Mouse (Mus musculus) cerebellum, adult 11 months (tissue): Measurements from ENCODE around the gene Sympk.
"Not testable (repeated sequence)": the region's sequence is repeated elsewhere in the genome, so short reads cannot be mapped to it uniquely, and the experiment has no call there.

Experiments used
- DNase-seq: peaks from one replicate; pipeline ENCODE4 v3.0.0; 2022

Gene Sympk

DNA sequence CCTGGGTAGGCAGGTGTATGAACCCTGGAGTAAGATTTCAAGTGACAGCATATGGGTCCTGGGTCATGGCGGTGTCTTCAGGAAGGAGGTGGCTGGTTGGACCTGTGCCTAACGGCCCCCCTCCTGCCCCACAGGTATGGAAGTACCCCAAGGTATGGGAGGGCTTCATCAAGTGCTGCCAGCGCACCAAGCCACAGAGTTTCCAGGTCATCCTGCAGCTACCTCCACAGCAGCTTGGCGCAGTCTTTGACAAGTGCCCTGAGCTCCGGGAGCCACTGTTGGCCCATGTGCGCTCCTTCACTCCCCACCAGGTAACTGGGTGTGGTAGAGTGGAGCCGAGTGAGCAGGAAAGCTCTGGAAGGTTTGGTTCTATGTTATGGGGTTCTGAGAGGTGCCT, 29.0 kb downstream of the Sympk start:
- no peak for DNase-seq

- peak; percentile 38 for DNase-seq
These were observed 30.0 kb downstream of the Sympk start, which contains the start of gene Rsph6a for GRCm38 (mm10) chr7:19054047-19054776. Rsph6a (plus strand) TSS chr7:19054690.

GRCm38 (mm10) chr7:19054777-19055076, 30.6 kb downstream of the Sympk start:
- DNase-seq: no peak

DNA sequence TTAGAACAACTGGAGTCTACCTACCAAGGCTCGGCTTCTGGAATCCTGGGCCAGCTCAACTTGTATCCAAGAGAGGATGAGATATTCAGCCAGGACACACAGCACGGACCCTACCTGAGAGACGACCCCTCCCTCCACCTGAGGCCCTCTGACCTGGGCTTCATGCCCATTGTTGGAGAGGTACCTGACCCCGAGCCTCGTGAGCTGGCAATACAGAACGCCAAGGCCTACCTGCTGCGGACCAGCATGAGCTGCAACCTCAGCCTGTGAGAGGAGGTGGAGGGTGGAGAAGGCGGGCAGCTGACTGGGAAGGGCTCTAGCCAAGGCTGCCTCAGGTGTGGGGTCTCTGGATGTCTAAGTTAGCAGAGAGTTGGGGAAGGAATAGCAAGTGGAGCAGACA, 30.9 kb downstream of the Sympk start:
- DNase-seq: no peak

DNA sequence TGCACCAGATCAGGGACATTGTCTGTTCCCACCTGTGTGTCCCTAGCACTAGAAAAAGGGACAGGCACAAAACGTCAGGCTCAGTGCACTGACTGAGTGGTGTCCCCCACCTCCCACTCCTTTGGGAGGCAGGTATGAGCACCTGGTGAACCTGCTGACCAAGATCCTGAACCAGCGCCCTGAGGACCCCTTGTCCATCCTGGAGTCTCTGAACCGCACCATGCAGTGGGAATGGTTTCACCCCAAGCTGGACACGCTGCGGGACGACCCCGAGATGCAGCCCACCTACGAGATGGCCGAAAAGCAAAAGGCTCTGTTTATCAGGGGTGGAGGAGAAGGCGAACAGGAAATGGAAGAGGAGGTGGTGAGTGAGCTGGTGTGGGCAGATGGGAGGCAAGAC, 33.2 kb downstream of the Sympk start:
- no peak for DNase-seq

DNA sequence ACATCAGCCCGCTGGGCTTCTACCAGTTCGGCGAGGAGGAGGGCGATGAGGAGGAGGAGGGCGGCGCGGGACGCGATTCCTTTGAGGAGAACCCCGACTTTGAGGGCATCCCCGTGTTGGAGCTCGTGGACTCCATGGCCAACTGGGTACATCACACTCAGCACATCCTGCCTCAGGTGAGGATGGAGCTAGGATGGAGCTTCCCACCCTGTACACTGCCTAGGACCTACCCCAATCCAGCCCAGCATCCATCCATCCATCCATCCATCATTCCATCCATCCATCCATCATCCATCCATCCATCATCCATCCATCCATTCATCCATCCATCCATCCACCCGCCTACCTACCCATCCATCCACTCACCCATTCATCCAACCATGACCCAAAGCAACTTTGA, 41.7 kb downstream of the Sympk start:
- DNase-seq: no peak

DNA sequence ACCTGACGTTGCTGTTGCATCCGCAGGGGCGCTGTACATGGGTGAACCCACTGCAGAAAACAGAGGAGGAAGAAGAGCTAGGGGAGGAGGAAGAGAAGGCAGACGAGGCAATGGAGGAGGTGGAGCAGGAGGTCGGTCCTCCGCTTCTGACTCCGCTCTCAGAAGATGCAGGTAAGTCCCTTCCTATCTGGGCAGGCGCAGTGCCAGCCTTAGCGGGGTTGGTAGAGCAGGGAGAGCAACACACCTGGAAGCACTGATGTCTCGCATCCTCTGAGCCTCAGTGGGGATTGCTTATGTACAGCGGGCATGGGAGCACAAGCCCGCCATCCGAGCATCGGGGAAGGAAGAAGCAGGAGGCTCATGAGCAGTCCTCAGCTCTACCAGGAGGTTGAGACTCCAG, 42.9 kb downstream of the Sympk start:
- DNase-seq: no peak

- DNase-seq: no peak
These were observed 43.8 kb downstream of the Sympk start for GRCm38 (mm10) chr7:19067935-19068334.

GRCm38 (mm10) chr7:19068707-19069106, 44.5 kb downstream of the Sympk start:
- DNase-seq: no peak

GRCm38 (mm10) chr7:19069500-19069899, 45.3 kb downstream of the Sympk start:
- no peak for DNase-seq

DNA sequence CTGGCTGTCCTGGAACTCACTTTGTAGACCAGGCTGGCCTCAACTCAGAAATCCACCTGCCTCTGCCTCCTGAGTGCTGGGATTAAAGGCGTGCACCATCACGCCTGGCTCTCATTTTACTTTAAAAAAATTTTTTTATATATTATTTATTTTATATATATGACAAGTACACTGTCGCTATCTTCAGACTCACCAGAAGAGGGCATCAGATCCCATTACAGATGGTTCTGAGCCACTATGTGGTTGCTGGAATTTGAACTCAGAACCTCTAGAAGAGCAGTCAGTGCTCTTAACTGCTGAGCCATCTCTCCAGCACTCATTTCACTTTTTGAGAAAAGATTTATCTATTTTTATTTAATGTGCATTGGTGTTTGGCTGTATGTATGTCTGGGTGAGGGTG, 46.8 kb downstream of the Sympk start:
- DNase-seq: not testable (repeated sequence)

DNA sequence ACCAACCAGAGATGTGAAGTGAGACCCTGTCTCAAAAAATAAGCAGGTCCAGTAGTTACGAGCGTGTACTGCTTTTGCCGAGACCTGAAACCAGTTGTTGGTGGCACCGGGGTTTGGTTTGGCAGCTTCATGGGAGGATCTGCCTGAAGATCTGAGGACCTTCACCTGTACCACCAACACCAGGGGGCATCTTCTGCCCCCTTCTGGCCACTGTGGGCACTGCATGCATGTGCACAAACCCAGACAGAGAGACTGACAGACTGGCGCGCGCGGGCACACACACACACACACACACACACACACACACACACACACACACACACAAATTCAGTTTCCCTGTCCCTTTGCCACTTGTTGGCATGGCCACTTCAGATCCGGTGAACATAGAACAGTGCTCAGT, 49.3 kb downstream of the Sympk start:
- no peak for DNase-seq

GRCm38 (mm10) chr7:19074494-19074893, 50.3 kb downstream of the Sympk start:
- no peak for DNase-seq

- DNase-seq: no peak
These were observed 51.1 kb downstream of the Sympk start for GRCm38 (mm10) chr7:19075231-19075630.

DNA sequence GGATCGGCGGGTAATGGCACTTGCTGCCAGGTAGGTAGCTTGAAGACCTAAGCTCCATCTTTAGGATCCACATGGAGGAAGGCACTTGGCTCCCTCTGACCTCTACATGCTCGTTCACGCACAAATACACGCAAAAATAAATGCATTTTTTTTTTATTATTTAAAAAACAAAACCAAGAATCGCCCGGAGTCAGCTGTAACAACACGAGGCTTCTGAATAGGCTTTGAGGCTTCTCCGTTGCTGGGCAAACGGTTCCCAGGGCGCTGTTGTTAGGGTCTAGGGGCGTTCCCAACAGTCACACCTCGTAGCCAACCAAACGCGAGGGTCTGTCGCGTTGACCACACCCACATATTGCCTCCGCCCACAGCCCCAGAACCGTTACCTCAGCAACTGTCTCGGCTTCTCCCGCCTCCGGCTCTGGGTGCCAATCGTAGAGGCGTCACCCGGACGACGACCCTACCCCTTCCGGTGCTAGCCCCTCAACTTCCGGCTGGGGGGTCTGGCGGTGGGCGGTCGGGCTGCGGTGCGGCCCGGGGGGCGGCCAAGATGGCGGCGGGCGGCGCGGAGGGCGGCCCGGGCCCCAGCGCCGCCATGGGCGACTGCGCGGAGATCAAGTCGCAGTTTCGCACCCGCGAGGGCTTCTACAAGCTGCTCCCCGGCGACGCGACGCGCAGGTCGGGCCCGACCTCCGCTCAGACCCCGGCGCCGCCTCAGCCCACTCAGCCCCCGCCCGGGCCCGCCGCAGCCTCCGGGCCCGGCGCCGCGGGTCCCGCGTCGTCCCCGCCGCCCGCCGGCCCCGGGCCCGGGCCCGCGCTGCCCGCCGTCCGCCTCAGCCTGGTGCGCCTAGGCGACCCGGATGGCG, 51.8 kb downstream of the Sympk start, which contains the start of gene Dmwd:
Dmwd (plus strand) TSS at position 505 of the 863 bp plus-strand sequence.
- DNase-seq: peak; percentile 89

DNA sequence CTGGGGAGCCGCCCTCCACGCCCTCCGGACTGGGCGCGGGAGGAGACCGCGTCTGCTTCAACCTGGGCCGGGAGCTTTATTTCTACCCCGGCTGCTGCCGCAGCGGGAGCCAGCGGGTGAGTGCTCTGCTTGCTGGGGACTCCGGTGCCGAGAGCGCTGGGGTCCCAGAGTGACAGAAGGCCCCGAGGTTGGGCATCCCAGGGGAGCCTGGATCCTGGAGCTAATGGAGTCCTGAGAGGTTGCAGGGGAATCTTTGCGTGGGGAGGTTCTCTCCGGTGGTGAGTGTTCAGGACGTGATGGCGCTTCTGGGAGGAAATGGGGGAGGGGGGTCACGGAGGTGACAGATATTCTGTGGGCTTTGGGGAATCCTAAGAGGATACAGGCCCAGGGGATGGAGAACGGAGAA, 52.4 kb downstream of the Sympk start:
- DNase-seq: no peak

DNA sequence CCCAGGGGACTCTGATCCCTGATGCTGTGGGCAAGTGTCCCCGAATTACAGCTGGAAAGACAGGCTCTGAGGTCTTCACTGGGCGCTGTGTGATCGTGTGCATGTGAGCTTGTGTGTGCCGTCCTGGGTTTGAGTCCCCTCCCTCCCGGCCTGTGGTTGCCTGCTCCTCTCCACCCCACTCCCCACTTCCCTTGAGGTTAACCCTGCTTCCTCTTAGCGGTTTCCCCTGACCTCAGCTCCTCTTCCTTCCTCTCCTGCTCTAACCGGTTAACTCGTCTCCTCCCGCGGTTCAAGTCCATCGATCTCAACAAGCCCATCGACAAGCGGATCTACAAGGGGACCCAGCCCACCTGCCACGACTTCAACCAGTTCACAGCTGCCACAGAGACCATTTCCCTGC, 53.6 kb downstream of the Sympk start:
- DNase-seq: no peak

DNA sequence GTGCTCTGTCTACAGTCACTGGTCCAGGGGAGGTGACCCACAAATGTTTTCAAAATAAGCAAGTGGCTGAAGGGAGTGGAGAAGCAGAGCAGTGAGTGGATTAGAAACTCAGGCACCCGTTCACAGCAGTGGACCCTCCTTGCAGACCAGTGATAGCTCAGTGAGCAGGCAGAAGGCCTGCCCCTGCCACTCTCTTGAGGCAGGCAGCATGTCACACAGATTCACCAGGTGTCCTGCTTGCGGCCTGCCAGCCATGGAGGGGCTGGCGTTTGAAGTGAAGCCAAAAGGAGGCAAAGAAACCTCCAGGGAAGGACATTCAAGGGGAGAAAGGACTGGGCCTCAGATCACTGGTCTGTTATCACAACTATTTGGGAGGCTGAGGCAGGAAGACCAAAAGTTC, 54.6 kb downstream of the Sympk start:
- no peak for DNase-seq

DNA sequence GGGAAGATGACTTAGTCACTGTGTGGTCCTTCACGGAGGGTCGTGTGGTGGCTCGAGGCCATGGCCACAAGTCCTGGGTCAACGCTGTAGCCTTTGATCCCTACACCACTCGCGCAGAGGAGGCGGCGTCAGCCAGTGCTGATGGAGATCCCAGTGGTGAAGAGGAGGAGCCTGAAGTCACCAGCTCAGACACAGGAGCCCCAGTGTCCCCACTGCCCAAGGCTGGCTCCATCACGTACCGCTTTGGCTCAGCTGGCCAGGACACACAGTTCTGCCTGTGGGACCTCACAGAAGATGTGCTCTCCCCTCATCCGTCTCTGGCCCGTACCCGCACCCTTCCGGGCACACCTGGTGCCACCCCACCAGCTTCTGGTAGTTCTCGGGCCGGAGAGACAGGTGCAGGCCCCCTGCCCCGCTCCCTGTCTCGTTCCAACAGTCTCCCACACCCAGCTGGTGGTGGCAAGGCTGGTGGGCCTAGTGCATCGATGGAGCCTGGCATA, 56.3 kb downstream of the Sympk start:
- DNase-seq: no peak

DNA sequence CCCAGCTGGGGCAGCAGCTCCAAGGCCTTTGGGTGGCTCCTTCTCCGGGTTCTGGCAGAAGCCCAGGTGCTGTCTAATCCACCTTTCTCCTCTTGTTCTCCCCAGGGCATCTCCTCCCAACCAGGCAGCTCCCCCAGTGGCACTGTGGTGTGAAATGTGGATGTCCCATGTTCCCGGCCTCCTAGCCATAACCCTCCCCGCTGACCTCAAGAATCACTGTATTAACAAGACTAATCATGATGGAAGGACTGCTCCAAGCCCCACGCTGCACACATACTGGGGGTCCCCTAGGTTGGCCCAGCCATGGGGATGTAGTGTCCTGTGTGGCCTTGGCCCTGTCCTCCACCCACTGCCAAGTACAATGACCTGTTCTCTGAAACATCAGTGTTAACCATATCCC, 58.0 kb downstream of the Sympk start:
- DNase-seq: no peak

DNA sequence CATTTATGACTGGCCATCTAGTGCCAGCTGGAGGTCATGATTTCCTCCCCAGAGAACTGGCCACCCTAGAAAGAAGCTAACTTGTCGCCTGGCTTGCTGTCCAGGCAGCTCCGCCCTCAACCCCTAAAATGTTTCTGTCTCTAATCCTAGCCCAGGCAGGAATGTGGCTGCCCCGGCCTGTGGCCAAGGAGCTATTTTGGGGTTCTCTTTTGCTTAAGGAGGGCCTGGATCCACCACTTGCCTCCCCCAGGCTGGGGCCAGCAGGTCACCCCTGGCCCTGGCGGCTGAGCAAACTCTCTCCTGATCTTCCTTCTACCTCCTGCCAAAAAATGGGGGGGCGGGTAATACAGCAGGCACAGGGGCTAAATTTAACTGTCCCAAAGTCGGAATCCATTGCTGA, 58.9 kb downstream of the Sympk start:
- no peak for DNase-seq

DNA sequence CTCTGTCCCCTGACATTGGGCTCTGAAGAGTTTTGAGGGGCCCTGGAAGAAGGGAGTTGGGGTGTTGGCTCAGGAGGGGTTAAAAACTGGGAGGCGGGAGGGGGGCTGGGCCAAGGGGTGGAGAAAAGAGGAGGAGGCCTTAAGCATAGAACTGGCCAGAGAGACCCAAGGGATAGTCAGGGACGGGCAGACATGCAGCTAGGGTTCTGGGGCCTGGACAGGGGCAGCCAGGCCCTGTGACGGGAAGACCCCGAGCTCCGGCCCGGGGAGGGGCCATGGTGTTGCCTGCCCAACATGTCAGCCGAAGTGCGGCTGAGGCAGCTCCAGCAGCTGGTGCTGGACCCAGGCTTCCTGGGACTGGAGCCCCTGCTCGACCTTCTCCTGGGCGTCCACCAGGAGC, 59.5 kb downstream of the Sympk start, which contains the start of gene Dmpk:
Dmpk (plus strand) TSS at position 149 of the 400 bp plus-strand sequence.
- no peak for DNase-seq

- DNase-seq: no peak
These were observed 60.1 kb downstream of the Sympk start for GRCm38 (mm10) chr7:19084277-19084771.

DNA sequence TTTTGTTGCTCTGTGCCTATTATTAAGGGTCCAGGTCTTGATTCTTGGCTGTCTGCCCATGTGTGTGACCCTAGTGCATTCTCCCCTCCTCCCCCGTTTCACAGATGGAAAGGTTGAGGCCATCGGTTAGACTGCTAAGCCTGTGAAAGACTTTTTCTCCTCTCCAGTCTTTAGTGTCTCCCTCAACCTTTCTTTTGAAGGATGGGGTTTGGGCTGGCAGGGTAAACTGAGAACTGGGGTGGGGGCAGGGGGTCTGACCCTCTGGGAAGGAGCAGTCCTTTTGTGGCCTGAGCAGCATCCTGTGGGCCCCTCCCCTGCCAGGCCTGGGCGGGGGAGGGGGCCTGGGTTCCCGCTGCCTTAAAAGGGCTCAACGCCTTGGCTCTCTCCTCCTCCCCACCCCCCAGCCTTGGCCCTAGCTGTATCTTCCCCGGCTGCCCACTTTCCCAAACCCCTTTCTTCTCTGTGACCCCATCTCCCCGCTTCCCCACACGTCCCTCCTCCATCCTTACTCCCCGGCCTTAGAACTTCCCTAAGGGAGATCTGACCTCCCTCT, 60.8 kb downstream of the Sympk start:
- DNase-seq: no peak
